Mouse (Mus musculus) G1E (cell line): Measurements from ENCODE around the gene Tmem184c.

Experiments
- CTCF ChIP-seq: IDR thresholded peaks from 2 replicates; pipeline ENCODE4 v1.5.1; 2012; ENCODE audit warnings: low read depth, low read length, inconsistent platforms, mixed read lengths
- GATA1 ChIP-seq: IDR thresholded peaks from 2 replicates; pipeline ENCODE4 v1.6.1; 2012; ENCODE audit warnings: borderline replicate concordance, low read length, inconsistent platforms, mixed read lengths

DNA sequence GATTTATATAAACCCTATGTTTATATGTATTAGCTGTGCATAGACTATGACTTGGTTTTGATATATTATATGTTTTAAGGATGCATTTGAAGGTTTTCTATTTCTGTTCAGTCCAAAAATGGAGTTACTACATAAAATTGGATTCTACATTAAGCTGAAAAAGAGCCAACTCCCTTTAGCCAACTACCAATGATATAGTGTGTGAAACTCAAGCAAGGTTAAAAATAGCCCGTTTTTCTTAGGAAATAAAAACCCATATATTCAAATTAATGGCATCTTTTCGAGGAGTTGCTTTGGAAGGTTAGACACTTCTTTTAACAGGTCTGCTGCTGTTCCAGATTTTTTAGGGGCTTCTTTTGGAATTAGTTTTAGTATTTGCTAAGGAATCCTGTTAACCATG, 22.7 kb upstream of the Tmem184c start:
- TF ChIP-seq CTCF (no peak), GATA1 (no peak)
